Mouse (Mus musculus): ENCODE results near the gene Pald1.

DNA sequence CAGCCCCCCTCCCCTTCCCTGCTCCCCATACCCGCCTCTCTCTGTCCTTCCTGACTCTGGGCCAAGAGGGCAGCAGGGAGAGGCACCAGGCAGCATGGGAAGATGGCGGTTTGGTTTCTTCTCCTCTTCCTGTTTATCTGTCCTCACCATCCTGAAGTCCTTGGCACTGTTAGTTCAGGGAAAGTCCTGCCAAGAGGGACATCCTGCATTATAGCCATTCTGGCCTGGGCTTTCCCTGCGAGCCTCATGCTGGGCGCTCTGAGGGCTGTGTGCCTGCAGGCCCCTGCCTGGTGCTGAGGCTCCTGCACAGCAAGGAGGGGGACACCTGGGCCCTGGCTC lies 10.8 kb downstream of the Pald1 start:
- no peak for TF ChIP-seq POLR2A (IDR thresholded peaks at IDR 0.05; ENCODE audit: extremely low read depth, insufficient read depth, low read length)
- no peak for TF ChIP-seq CTCF (IDR thresholded peaks at IDR 0.05; ENCODE audit: extremely low read depth, insufficient read depth, low read length)
